In the genomic region with DNA sequence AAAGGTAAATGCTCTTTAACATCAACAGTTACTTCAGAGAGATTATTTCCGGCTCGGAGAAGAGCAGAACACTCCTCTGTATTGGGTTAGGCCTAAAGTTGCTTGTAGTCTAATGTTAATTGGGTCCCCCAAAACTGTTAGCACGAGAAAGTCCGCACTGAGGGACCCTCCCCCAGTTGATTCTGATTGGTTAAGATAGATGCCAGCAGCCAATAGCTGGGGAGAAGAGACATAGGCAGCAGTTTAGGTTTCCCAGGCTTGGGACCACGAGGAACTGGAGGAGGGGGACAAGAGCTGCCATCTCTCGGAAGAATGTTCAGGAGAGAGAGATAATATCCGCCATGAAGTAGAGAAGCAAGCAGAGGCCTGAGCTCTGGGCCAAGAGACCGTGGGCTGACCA, we compare ENCODE assay signal across 8 mouse cellular contexts. TPM values are rescaled to one million over a fixed set of nuclear protein-coding genes. Genes with fewer than 3 reads are reported as not detected.
A peak's percentile ranks its signal among the peaks of the same experiment; 100 is the strongest.
DNase-seq lines count a peak whose midpoint lies in the region; ATAC-seq and TF ChIP-seq lines count a peak whose summit lies in the region.

No protein-coding gene starts in this region.

- no peaks in the 10 kb centered on the region for H3K27me3 ChIP-seq in heart, adult 2 months (ENCODE audit: control insufficient read depth, insufficient read depth, low read length)
- no peaks in the 10 kb centered on the region for H3K27me3 ChIP-seq in forebrain, embryonic 11.5 days (ENCODE audit: control insufficient read depth, insufficient read depth, low read length)
- H3K27me3 ChIP-seq in limb, embryonic 13.5 days = no peaks in the 10 kb centered on the region
- H3K27me3 ChIP-seq in stomach, embryonic 15.5 days (replicated peaks) = no peaks in the 10 kb centered on the region

- peak overlapping the region; percentile 61 for H3K27ac ChIP-seq in heart, adult 2 months
- H3K27ac ChIP-seq in forebrain, embryonic 11.5 days (ENCODE audit: low read depth, low read length) = no peak overlapping the region
- H3K27ac ChIP-seq in limb, embryonic 13.5 days = no peak overlapping the region
- H3K27ac ChIP-seq in stomach, embryonic 15.5 days = peak overlapping the region; percentile 14; the same call in 1 of the 2 replicates

- no peak for TF ChIP-seq POLR2A in heart, adult 2 months (IDR thresholded peaks at IDR 0.05; ENCODE audit: insufficient read depth, low read depth, low read length)

- H3K9ac ChIP-seq in heart, adult 2 months (ENCODE audit: low read depth, low read length) = no peak overlapping the region
- H3K9ac ChIP-seq in forebrain, embryonic 11.5 days (ENCODE audit: low read length) = no peak overlapping the region; the same call in 1 of the 2 replicates
- H3K9ac ChIP-seq in limb, embryonic 13.5 days = no peak overlapping the region
- no peak overlapping the region for H3K9ac ChIP-seq in stomach, embryonic 15.5 days

- H3K4me2 ChIP-seq in forebrain, embryonic 11.5 days (ENCODE audit: low read depth, low read length, severe bottlenecking) = peak overlapping the region; percentile 26; the same call in 1 of the 2 replicates
- peak overlapping the region; percentile 40 for H3K4me2 ChIP-seq in limb, embryonic 13.5 days (replicated peaks)
- H3K4me2 ChIP-seq in stomach, embryonic 15.5 days = peak overlapping the region; percentile 40

- intact Hi-C loops in heart, adult 2 months (cut with DNase I) = no loop called here
- intact Hi-C loops in heart, postnatal 14 days (cut with DNase I) = no loop called here

- H3K4me3 ChIP-seq in heart, adult 2 months = 0 out of 2 replicates have a peak overlapping the region, but pooled peaks have one; percentile 23
- H3K4me3 ChIP-seq in forebrain, embryonic 11.5 days (ENCODE audit: low read depth, low read length) = no peak overlapping the region
- no peak overlapping the region for H3K4me3 ChIP-seq in limb, embryonic 13.5 days
- no peak overlapping the region for H3K4me3 ChIP-seq in stomach, embryonic 15.5 days (replicated peaks)

- no peak for DNase-seq in heart, adult 2 months
- no peak for DNase-seq in heart, postnatal 14 days
- DNase-seq in forebrain, embryonic 11.5 days (ENCODE audit: low spot score) = no peak
- no peak for DNase-seq in adrenal gland, postnatal 36 days
- no peak for DNase-seq in urinary bladder, postnatal 25 days (ENCODE audit: low spot score)

- ATAC-seq in CD4-positive, CD25-positive, alpha-beta regulatory T cell, adult 4 months = peak; percentile 37
- 0 out of 2 replicates have a peak, but pooled peaks have one; percentile 36 for ATAC-seq in forebrain, embryonic 11.5 days (replicated peaks; ENCODE audit: low FRiP score)
- ATAC-seq in limb, embryonic 13.5 days (ENCODE audit: low FRiP score, low read depth) = peak; percentile 42; the same call in 1 of the 2 replicates
- ATAC-seq in stomach, embryonic 15.5 days (ENCODE audit: insufficient read depth, low FRiP score, low read depth) = no peak

- TF ChIP-seq CTCF in heart, adult 2 months (IDR thresholded peaks at IDR 0.05) = no peak

- H3K36me3 ChIP-seq in heart, adult 2 months (ENCODE audit: control insufficient read depth, insufficient read depth, low read length) = peaks cover 4% of the 10 kb centered on the region
- H3K36me3 ChIP-seq in forebrain, embryonic 11.5 days (ENCODE audit: control insufficient read depth, insufficient read depth, low read length) = no peaks in the 10 kb centered on the region
- no peaks in the 10 kb centered on the region for H3K36me3 ChIP-seq in limb, embryonic 13.5 days
- H3K36me3 ChIP-seq in stomach, embryonic 15.5 days = no peaks in the 10 kb centered on the region

- no peak for TF ChIP-seq EP300 in heart, adult 2 months (IDR thresholded peaks at IDR 0.05; ENCODE audit: insufficient read depth, low read depth, low read length)

- peaks cover 21% of the 10 kb centered on the region for H3K4me1 ChIP-seq in heart, adult 2 months (ENCODE audit: control insufficient read depth, insufficient read depth, low read length)
- H3K4me1 ChIP-seq in forebrain, embryonic 11.5 days (replicated peaks; ENCODE audit: control insufficient read depth, insufficient read depth, low read length) = no peaks in the 10 kb centered on the region
- peaks cover 29% of the 10 kb centered on the region for H3K4me1 ChIP-seq in limb, embryonic 13.5 days
- peaks cover 6% of the 10 kb centered on the region; the same call in 1 of the 2 replicates for H3K4me1 ChIP-seq in stomach, embryonic 15.5 days

- no peaks in the 10 kb centered on the region for H3K9me3 ChIP-seq in forebrain, embryonic 11.5 days (ENCODE audit: control insufficient read depth, low read length)
- H3K9me3 ChIP-seq in limb, embryonic 13.5 days = no peaks in the 10 kb centered on the region
- no peaks in the 10 kb centered on the region for H3K9me3 ChIP-seq in stomach, embryonic 15.5 days

- WGBS in heart, adult 2 months = 32% methylated on average over 8 of the region's 8 CpGs
- 36% methylated on average over 8 of the region's 8 CpGs for WGBS in forebrain, embryonic 11.5 days
- WGBS in limb, embryonic 13.5 days = 39% methylated on average over 8 of the region's 8 CpGs
- WGBS in stomach, embryonic 15.5 days = 32% methylated on average over 8 of the region's 8 CpGs

- H3K79me2 ChIP-seq in heart, adult 2 months (replicated peaks; ENCODE audit: control insufficient read depth, insufficient read depth, low read length) = no peaks in the 10 kb centered on the region

RNA-seq across cellular contexts. Expression of a gene that starts 28.5 kb away (rescaled TPM):
- 10 to 100 TPM; 39.4 to 45.1 TPM for total RNA-seq in heart, adult 2 months (2021)
- 23.2 and 28.9 TPM in 2 replicates for polyA plus RNA-seq in heart, adult 2 months (2012; rRNA removed)
- 10 to 100 TPM; 53.9 to 68.6 TPM for total RNA-seq in heart, postnatal 14 days (2021)
- 1 to 10 TPM; 3.3 to 4.4 TPM for polyA plus RNA-seq in CD4-positive, CD25-positive, alpha-beta regulatory T cell, adult 4 months (2017; shearing (Covaris generic))
- 14.7 and 15.2 TPM in 2 replicates for polyA plus RNA-seq in forebrain, embryonic 11.5 days (2014; fragmentation: Nextera tagmentation; extraction: Ambion mirVana)
- 10.0 and 10.4 TPM in 2 replicates for polyA plus RNA-seq in limb, embryonic 13.5 days (2015; fragmentation: Nextera tagmentation; extraction: Ambion mirVana)
- 8.5 and 9.3 TPM in 2 replicates for polyA plus RNA-seq in stomach, embryonic 15.5 days (2015; fragmentation: Nextera tagmentation; extraction: Ambion mirVana)
- 10 to 100 TPM; 18.4 to 31.1 TPM for total RNA-seq in adrenal gland, postnatal 36 days (2021)

Comparison
In these comparisons a context has a peak if more than half of its experiments do, and no peak if none do; other contexts are left out.
1. H3K27ac ChIP-seq: peak in heart, adult 2 months (single experiment) and stomach, embryonic 15.5 days (single experiment); none in forebrain, embryonic 11.5 days (single experiment) and limb, embryonic 13.5 days (single experiment).
2. Peak in every context shown above with its lines, with median percentiles within 50 percentile points of each other: H3K4me2 ChIP-seq.